Mouse (Mus musculus) liver, embryonic 13.5 days (tissue): Measurements from ENCODE around the gene She. TPM values are rescaled to one million over a fixed set of nuclear protein-coding genes. Genes with fewer than 3 reads are reported as not detected.
A peak's percentile ranks its signal among the peaks of the same experiment; 100 is the strongest.
"Not testable (repeated sequence)": the region's sequence is repeated elsewhere in the genome, so short reads cannot be mapped to it uniquely, and the experiment has no call there.

ENCODE experiments used
- ATAC-seq: fragments of 200-750 bp; cut with Nextera tagmentation; 2 replicates; pipeline ENCODE4 v1.8.0; 2017; ENCODE audit warnings: low read depth, mild to moderate bottlenecking, moderate number of reproducible peaks, moderate library complexity
- DNase-seq: peaks from one replicate; pipeline ENCODE4 v3.0.0; 2022
- H3K27ac ChIP-seq: fragments of 300-500 bp; sonication (generic); 2 replicates; pipeline ENCODE4 v1.5.1; 2015; ENCODE audit warnings: moderate library complexity, mild to moderate bottlenecking, inconsistent platforms
- H3K27me3 ChIP-seq: fragments of 300-500 bp; sonication (generic); 2 replicates; pipeline ENCODE4 v1.6.1; 2015; ENCODE audit warnings: mild to moderate bottlenecking, inconsistent platforms
- H3K36me3 ChIP-seq: fragments of 300-500 bp; sonication (generic); 2 replicates; pipeline ENCODE4 v1.6.1; 2015; ENCODE audit warnings: mild to moderate bottlenecking, inconsistent platforms
- H3K4me1 ChIP-seq: fragments of 300-500 bp; sonication (generic); replicated peaks from 2 replicates; pipeline ENCODE4 v1.6.1; 2015; ENCODE audit warnings: inconsistent platforms
- H3K4me2 ChIP-seq: fragments of 300-500 bp; sonication (generic); 2 replicates; pipeline ENCODE4 v1.6.1; 2015; ENCODE audit warnings: inconsistent platforms, mild to moderate bottlenecking, moderate library complexity
- H3K4me3 ChIP-seq: fragments of 300-500 bp; sonication (generic); replicated peaks from 2 replicates; pipeline ENCODE4 v1.5.1; 2015; ENCODE audit warnings: mild to moderate bottlenecking, inconsistent platforms
- H3K9ac ChIP-seq: fragments of 300-500 bp; sonication (generic); 2 replicates; pipeline ENCODE4 v1.6.1; 2015; ENCODE audit warnings: mild to moderate bottlenecking, inconsistent platforms
- H3K9me3 ChIP-seq: fragments of 300-500 bp; sonication (generic); replicated peaks from 2 replicates; pipeline ENCODE4 v1.6.1; 2016; ENCODE audit warnings: inconsistent platforms
- WGBS: fragments of 180-500 bp; shearing (Covaris S2); methylation state at CpG from one replicate; pipeline ENCODE4 v1.1.7; 2015; ENCODE audit not compliant: insufficient replicate concordance; 5-methylcytosine and 5-hydroxymethylcytosine counted together
- polyA plus RNA-seq: library from polyadenylated mRNA; unstranded; fragments of >200 nt; fragmentation: Nextera tagmentation; extraction: Ambion mirVana; gene quantifications from 2 replicates; pipeline ENCODE4 v1.2.1, GENCODE M21; 2015

Gene She
- polyA plus RNA-seq, 1 experiment from 2014 or later, result 1.0 TPM

DNA sequence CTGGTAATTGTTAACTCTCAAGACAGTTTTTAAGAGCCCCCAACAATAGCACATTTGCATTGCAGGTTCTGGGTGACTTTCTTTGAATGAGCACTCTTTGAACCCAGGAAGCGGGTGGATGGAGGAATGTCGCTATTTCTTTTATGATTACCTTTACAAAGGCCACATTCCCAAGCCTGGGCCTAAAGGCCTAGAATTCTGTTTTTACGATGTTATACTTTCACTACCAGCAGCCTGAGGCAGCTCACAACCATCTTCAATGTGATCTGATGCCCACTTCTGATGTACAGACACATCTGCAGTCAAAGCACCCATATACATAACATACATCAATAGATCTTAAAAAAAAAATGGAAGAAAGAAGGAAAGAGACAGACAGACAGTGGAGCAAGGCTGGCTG, 32.1 kb downstream of the She start:
- not testable (repeated sequence) for H3K27ac ChIP-seq, ATAC-seq, H3K9ac ChIP-seq, H3K4me2 ChIP-seq, H3K9me3 ChIP-seq, DNase-seq, H3K4me3 ChIP-seq, H3K36me3 ChIP-seq
- Histone ChIP-seq H3K27me3 (peaks cover 12% of the 10 kb centered on the region; the same call in 1 of the 2 replicates), H3K4me1 (peaks cover 27% of the 10 kb centered on the region)
- 70% methylated on average over 3 of the region's 3 CpGs for WGBS

- Histone ChIP-seq H3K4me2 (no peak overlapping the region), H3K36me3 (no peaks in the 10 kb centered on the region), H3K9ac (no peak overlapping the region), H3K27me3 (peaks cover 11% of the 10 kb centered on the region; the same call in 1 of the 2 replicates), H3K9me3 (no peaks in the 10 kb centered on the region), H3K4me3 (no peak overlapping the region), H3K4me1 (peaks cover 34% of the 10 kb centered on the region), H3K27ac (no peak overlapping the region)
- 45% methylated on average over 9 of the region's 9 CpGs for WGBS
- ATAC-seq, result no peak; the same call in 1 of the 2 replicates
- no peak for DNase-seq
Measured at GRCm38 (mm10) chr3:89863716-89864509, 32.7 kb downstream of the She start.

DNA sequence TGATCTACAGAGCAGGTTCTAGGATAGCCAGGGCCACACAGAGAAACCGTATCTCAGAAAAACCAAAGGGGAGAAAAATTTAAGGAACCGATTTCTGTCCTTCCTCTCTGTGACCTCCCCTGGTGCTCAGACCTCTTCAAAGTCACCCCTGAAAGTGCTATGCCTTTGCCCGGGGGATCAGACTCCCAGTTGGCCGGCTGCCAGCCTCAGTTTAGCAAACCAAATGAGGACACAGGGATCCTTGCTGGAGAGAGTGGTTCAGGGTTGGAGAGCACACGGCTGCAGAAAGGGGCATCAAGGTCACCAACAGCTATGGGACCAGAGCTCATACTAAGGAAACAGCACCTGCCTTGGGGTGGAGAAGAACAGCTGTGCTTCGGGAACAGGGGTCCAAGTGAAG, 33.9 kb downstream of the She start:
- no peak overlapping the region for H3K9ac ChIP-seq
- H3K4me1 ChIP-seq, result peaks cover 44% of the 10 kb centered on the region
- H3K4me2 ChIP-seq, result no peak overlapping the region
- ATAC-seq (no peak), DNase-seq (no peak)
- WGBS, result 45% methylated on average over 6 of the region's 6 CpGs
- H3K4me3 ChIP-seq, result no peak overlapping the region
- no peaks in the 10 kb centered on the region for H3K9me3 ChIP-seq
- no peaks in the 10 kb centered on the region for H3K36me3 ChIP-seq
- H3K27me3 ChIP-seq, result 0 out of 2 replicates have a peak, but pooled peaks cover 4% of the 10 kb centered on the region
- no peak overlapping the region for H3K27ac ChIP-seq

DNA sequence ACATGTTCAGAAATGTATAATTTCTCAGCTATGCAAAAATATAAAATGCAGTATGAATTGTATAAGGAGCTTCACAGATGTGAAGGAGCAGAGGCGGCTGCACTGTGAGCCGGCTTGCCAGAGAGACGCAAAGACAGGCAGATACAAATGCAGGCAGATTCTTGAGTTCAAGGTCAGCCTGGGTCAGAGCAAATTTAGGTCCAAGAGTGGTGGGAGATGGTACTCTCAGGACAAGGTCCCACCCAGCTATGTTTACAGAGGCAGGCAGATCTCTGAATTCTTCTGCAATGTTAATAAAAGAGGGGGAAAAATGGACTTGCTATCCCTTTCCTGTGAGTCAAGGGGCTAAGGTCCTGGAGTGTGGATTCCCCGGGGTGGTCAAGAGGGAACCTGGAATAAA, 34.6 kb downstream of the She start:
- H3K36me3 ChIP-seq, result no peaks in the 10 kb centered on the region
- DNase-seq (no peak), ATAC-seq (no peak)
- no peak overlapping the region for H3K9ac ChIP-seq
- H3K4me1 ChIP-seq, result peaks cover 51% of the 10 kb centered on the region
- H3K4me3 ChIP-seq, result no peak overlapping the region
- no peaks in the 10 kb centered on the region for H3K9me3 ChIP-seq
- H3K4me2 ChIP-seq, result no peak overlapping the region
- 80% methylated on average over 4 of the region's 4 CpGs for WGBS
- H3K27ac ChIP-seq, result no peak overlapping the region; the same call in 1 of the 2 replicates
- no peaks in the 10 kb centered on the region for H3K27me3 ChIP-seq

DNA sequence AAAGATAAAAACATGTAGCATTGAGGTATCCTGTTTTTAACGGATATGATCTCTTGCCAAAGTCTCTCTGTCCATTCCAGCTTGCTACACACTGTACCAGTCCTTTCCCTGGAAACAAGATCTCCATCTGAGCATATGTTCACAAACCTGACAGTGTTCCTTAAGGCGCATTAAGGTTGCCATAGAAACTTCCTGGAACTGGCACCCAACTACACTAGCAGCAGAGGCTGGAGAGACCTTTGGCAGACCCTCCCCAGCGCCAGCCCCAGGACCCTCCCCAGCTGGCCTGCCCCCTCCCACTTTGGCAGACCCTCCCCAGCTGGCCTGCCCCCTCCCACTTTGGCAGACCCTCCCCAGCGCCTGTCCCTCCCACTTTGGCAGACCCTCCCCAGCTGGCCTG, 36.5 kb downstream of the She start:
- H3K9ac ChIP-seq, result no peak overlapping the region
- ATAC-seq (no peak), DNase-seq (no peak)
- no peaks in the 10 kb centered on the region for H3K27me3 ChIP-seq
- H3K9me3 ChIP-seq, result 0 out of 2 replicates have a peak, but pooled peaks cover 1% of the 10 kb centered on the region
- H3K4me2 ChIP-seq, result no peak overlapping the region
- no peaks in the 10 kb centered on the region for H3K36me3 ChIP-seq
- no peak overlapping the region for H3K4me3 ChIP-seq
- 81% methylated on average over 4 of the region's 4 CpGs for WGBS
- peaks cover 60% of the 10 kb centered on the region for H3K4me1 ChIP-seq
- H3K27ac ChIP-seq, result 0 out of 2 replicates have a peak overlapping the region, but pooled peaks have one; percentile 19

DNA sequence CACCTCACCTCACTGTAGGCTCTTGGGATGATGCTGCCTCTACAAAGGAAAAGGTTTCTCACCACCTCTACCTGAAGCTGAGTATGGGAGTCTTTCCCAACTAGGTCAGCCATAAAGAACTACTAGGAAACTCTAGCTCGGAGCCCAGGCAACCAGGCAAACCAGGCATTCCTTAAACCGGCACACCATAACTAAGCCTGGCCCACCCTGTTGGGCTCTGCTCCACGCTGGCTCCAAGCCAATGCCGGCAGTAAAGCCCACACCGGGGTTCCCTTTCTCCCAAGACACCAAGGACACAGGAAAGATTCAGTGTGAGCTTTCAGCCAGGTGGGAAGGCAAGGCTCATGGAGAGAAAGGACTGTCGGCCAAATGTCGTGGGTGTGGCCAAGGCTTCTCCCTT, 37.2 kb downstream of the She start:
- no peak overlapping the region for H3K4me2 ChIP-seq
- H3K9ac ChIP-seq, result no peak overlapping the region
- DNase-seq (no peak), ATAC-seq (no peak)
- H3K4me1 ChIP-seq, result peaks cover 64% of the 10 kb centered on the region
- WGBS, result 51% methylated on average over 7 of the region's 7 CpGs
- H3K9me3 ChIP-seq, result 0 out of 2 replicates have a peak, but pooled peaks cover 7% of the 10 kb centered on the region
- 0 out of 2 replicates have a peak, but pooled peaks cover 5% of the 10 kb centered on the region for H3K36me3 ChIP-seq
- H3K4me3 ChIP-seq, result no peak overlapping the region
- no peaks in the 10 kb centered on the region for H3K27me3 ChIP-seq
- peak overlapping the region; percentile 13; the same call in 1 of the 2 replicates for H3K27ac ChIP-seq

DNA sequence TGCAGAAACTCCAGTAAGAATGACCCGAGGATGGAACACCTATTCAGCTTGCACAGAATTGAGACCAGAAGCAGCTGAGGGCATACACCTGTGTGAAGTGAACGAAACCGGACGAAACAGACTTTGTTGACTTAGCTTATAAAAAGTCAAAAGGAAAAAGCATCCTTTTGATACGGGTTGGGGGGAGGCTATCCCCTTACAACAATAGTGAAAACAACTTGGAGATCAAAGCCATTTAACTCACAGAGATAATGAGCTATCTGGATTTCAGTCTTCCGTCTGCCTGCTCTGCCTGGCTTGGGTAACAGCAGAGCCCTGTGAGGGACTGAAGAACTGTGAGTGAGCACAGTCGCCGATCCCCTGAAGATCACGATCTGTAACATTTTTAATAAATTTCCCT, 37.8 kb downstream of the She start:
- 0 out of 2 replicates have a peak, but pooled peaks cover 7% of the 10 kb centered on the region for H3K9me3 ChIP-seq
- H3K4me2 ChIP-seq, result no peak overlapping the region
- 56% methylated on average over 9 of the region's 9 CpGs for WGBS
- H3K27ac ChIP-seq, result peak overlapping the region; percentile 13; the same call in 1 of the 2 replicates
- 0 out of 2 replicates have a peak, but pooled peaks cover 5% of the 10 kb centered on the region for H3K36me3 ChIP-seq
- H3K27me3 ChIP-seq, result no peaks in the 10 kb centered on the region
- no peak overlapping the region for H3K4me3 ChIP-seq
- H3K4me1 ChIP-seq, result peaks cover 66% of the 10 kb centered on the region
- ATAC-seq (no peak), DNase-seq (no peak)
- no peak overlapping the region for H3K9ac ChIP-seq

- ATAC-seq, result no peak
- peak overlapping the region; percentile 45 for H3K27ac ChIP-seq
- no peak for DNase-seq
- 51% methylated on average over 9 of the region's 9 CpGs for WGBS
- 0 out of 2 replicates have a peak, but pooled peaks cover 5% of the 10 kb centered on the region for H3K36me3 ChIP-seq
- H3K9ac ChIP-seq, result no peak overlapping the region
- no peaks in the 10 kb centered on the region for H3K27me3 ChIP-seq
- 0 out of 2 replicates have a peak, but pooled peaks cover 7% of the 10 kb centered on the region for H3K9me3 ChIP-seq
- no peak overlapping the region for H3K4me2 ChIP-seq
- no peak overlapping the region for H3K4me3 ChIP-seq
- peaks cover 69% of the 10 kb centered on the region for H3K4me1 ChIP-seq
Measured at GRCm38 (mm10) chr3:89869556-89869955, 38.4 kb downstream of the She start.

DNA sequence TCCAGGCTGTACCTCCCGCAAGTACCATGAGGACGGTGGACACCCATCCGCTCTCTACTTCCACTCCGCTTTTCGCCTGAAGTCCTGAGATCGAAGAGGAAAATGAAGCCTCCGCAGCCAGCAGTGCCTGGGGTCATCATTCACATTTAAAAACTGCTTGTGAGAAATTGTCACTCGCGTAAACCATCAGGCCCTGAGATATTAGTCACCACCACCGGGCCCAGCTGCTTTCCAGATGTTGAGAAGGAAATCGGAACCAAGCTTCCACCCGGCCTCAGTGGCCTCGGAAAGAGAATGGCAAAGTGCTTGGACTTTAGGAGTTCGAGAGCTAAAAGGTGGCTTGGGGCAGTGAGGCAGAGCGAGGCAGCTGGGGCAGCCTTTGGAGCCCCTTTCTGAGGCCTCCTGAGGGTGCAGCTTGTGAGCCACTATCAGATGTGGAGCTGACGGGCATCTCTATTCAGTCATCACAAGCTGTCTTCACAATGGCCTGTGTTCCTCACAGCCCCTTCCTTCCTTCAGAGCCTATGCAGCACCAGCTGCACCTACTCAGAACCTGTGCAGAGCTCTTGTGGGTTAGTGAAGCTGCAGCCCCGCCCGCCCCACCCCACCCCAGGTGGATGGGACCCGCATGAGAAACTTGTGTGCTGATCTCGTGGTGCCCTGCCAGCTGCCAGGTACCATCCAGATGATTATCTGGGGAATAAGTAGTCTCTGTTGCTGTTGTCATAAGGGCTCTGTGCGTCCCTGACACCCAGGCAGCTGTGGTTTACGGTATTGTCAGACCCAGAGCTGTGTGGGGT, 39.5 kb downstream of the She start:
- peak; percentile 60 for ATAC-seq
- peak overlapping the region; percentile 66 for H3K4me2 ChIP-seq
- WGBS, result 59% methylated on average over 22 of the region's 22 CpGs
- 0 out of 2 replicates have a peak, but pooled peaks cover 7% of the 10 kb centered on the region for H3K9me3 ChIP-seq
- H3K4me1 ChIP-seq, result peaks cover 70% of the 10 kb centered on the region
- H3K36me3 ChIP-seq, result 0 out of 2 replicates have a peak, but pooled peaks cover 5% of the 10 kb centered on the region
- peak overlapping the region; percentile 66 for H3K9ac ChIP-seq
- peak; percentile 24 for DNase-seq
- H3K27ac ChIP-seq, result peak overlapping the region; percentile 96
- H3K27me3 ChIP-seq, result no peaks in the 10 kb centered on the region
- peak overlapping the region; percentile 30 for H3K4me3 ChIP-seq

- DNase-seq, result peak; percentile 68
- H3K36me3 ChIP-seq, result 0 out of 2 replicates have a peak, but pooled peaks cover 5% of the 10 kb centered on the region
- peak overlapping the region; percentile 96 for H3K27ac ChIP-seq
- H3K9ac ChIP-seq, result peak overlapping the region; percentile 66
- H3K27me3 ChIP-seq, result no peaks in the 10 kb centered on the region
- peak overlapping the region; percentile 66 for H3K4me2 ChIP-seq
- peak; percentile 91 for ATAC-seq
- H3K9me3 ChIP-seq, result 0 out of 2 replicates have a peak, but pooled peaks cover 7% of the 10 kb centered on the region
- H3K4me1 ChIP-seq, result peaks cover 76% of the 10 kb centered on the region
- peak overlapping the region; percentile 34 for H3K4me3 ChIP-seq
- WGBS, result 27% methylated on average over 8 of the region's 8 CpGs
Measured at GRCm38 (mm10) chr3:89871339-89871914, 40.3 kb downstream of the She start.
